Mouse (Mus musculus): ENCODE results near the gene Traf5.

The Traf5 gene

DNA sequence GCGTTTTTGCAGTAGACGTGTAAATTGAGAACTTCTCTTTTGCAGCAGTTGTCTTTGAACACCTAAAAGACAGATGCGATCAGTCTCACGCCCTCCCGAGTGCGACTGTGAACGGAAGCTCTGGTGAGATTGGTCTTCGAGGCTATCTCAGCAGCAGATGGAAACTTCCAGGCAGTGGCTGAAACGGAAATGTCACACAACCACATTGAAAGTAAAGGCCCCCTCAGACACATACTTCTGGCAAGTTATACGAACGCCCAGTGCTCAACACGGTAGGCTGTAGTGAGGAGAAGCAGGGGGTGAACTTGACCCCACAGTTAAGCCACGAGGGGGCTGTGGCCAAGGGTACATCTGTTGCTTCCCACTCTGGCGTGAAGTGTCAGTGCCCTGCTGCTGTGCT is 29.7 kb downstream of the Traf5 start:
- DNase-seq (ENCODE audit: low spot score), result no peak

DNA sequence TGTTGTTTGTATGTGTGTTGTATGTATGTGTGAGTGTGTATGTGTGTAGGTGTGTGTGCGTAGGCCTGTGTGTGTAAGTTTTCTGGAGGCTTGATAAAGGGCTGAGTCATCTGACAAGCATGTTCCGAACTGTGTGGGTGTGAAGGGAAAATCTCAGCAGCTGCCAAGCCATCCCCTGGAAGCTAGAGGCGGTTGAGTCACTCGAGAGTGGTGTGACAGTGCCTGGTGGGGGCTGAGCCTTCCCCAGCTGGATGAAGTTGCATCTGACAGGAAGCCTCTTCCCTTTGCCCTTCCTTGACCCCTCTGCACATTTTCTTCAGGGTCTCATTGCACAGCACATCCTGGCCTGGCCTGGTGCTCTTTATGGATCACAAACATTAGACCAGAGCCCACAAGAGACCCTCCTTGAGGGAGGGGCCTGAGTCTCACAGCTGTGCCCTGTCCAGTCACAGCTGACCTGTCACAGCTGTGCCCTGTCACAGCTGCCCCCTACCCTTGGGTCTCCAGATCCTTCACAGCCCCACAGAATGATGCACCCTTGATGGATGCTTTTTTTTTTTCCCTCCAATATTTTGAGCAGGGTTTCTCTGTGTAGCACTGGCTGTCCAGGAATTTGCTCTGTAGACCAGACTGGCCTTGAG is 30.6 kb downstream of the Traf5 start:
- DNase-seq (ENCODE audit: low spot score), result peak; percentile 39

DNA sequence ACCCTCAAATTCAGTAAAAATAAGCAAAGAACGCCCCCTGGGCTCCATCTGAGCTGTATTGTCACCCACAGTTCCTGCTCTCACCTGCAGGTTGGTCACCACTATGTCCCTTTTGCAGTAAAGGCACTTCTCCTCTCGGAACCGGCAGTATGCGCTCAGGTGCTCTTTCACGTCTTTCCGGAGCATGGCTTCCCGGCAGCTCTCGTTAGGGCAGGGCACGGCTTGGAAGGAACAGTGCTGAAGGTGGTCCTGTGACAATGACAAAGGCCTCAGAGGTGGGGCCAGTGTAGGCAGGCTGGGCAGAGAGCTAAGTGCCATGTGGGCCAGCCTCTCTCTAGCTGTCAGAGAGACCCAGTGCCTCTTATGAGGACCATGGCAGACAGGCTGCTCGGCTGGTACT is 33.4 kb downstream of the Traf5 start:
- no peak for DNase-seq (ENCODE audit: low spot score)

DNA sequence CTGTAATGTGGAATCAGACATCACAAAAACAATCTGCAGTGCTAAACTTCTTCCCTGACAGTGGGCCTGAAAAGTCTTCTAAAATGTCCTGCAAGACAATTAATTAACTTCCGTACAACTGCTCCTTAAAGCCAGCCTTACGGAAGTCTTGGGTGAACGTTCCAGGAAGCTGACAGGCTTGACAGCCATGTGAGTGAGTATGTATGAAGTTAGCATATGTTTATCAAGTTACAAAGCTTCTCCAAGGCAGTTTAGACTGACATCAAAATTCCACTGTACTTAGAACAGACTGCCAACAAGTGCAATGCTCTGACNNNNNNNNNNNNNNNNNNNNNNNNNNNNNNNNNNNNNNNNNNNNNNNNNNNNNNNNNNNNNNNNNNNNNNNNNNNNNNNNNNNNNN is 38.6 kb downstream of the Traf5 start:
- DNase-seq (ENCODE audit: low spot score), result no peak

DNA sequence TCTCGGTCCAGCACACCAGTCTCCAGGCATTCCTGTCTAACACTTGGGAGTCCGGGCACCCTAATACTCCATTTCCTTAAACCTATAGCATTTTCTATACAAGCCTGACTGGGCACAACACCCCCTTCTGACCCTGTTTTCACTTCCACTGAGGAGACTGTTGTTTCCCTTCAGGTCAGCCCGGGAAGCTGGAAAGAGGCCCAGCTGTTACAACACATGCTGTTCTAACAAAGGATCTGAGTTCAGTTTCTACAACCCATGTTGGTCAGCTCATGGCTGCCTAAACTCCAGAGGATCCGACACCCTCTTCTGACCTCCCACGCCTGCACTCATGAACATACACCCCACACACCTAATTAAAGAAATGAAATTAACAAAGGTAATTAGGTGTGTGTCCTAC is 39.4 kb downstream of the Traf5 start:
- DNase-seq (ENCODE audit: low spot score), result no peak

DNA sequence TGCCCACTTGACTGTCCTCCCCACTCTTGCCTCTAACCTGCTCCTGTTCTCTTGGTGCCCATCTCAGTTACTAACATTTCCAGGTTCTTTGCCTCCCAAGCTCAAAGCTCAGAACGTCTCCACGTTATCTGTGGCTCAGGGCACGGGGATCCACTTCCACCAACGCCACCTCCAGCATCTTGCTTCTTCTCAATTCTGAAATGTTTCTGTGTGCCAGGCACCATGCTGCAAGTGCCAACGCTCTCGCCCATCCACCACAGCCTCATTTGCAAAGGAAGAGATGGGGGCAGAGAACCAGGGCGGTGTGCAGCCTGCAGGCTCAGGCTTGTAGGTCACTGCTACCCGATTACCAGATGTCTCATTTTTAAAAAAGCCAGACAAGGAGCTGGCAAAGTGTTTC is 39.9 kb downstream of the Traf5 start:
- no peak for DNase-seq (ENCODE audit: low spot score)

DNA sequence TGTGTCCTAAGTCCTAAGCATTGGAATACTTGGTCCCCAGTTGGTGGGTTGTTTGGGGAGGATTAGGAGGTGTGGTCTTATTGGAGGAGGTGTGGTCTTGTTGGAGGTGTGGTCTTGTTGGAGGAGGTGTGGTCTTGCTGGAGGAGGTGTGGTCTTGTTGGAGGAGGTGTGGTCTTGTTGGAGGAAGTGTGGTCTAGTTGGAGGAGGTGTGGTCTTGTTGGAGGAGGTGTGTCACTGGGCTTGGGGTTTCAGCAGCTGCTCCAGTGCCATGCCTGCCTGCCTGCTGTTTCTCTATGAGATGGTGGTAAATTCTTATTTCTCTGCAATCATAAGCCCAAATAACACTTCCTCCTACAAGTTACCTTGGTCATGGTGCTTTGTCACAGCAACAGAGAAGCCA is 93.3 kb downstream of the Traf5 start:
- no peak for DNase-seq (ENCODE audit: low spot score)

DNA sequence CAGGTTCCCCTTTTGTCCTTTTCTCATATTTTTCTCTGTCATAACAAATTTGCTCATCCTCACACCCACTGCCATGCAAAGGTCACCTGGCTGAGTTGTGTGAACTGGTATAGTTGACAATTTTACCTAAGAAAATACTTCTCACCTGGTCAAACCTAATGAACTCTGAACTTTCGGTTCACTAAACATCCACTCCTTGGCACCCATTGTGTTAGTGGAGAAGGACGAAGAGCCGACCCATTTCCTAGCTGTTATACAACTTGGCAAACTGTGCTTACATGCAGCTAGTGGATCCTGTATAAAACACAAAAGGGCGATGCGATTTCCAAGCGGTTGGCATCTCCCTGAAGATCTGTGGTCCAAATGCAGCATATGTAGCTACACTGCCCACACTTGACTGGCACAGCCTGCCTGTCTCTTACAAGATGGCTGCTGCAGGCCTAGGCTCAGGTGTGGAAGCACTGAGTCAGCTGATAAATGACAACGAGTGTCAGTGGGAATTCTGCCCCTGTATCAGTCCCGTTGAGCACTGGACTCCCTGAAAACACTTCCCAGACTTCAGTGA is 95.7 kb downstream of the Traf5 start:
- DNase-seq (ENCODE audit: low spot score), result no peak

DNA sequence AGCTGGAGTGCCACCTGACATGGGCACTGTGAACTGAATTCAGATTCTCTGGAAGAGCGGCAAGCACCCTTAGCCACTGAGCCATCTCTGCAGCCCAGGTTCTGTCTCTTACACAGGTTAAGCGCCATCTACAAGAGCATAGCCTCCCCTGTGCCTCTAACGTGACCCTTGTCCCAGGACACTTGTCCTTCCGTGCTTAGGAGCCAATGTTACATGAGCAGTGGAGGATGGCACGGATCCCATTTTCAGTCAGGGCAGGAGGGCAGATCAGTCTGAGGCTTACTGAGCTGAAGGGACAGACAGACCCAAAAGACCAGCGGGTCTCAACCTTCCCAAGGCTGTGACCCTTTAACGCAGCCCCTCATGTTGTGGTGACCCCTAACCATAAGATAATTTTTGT is 96.4 kb downstream of the Traf5 start:
- DNase-seq (ENCODE audit: low spot score), result no peak

DNA sequence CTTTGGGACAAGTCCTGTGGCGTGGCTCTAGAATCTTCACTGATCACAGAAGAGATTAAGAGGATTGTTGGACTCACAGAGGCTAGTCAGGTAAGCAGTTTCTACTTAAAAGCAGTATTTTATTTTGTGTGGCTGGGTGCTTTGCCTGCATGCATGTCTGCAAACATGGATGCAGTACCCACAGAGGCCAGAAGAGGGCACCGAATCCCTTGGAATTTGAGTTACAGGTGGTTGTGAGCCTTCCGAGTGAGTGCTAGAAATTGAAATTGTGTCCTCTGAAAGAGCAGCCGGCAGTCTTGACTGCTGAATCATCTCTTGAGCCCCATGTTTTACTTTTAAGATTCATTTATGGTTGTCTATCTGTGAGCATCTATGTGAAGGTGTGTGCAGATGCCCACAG is 96.9 kb downstream of the Traf5 start:
- DNase-seq (ENCODE audit: low spot score), result peak; percentile 56

DNA sequence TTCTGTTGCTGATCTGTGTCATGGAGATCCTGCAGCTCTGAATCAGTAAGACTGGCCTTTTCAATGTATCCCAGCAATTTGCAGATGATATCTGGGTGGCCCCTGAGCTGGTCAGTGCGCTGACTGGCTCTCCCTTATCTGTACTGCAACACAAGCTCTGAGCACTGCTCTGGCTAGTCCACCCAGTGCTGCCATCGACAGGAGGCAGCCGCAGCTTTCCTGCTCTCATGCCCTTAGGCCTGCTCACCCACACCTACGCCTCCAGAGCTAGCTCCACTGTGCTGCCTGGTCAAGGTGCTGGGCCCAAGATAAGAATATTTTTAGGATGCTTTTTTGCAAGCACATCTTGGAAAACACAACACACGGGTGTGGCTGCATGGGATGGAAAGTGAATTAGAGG is 97.9 kb downstream of the Traf5 start:
- DNase-seq (ENCODE audit: low spot score), result no peak

DNA sequence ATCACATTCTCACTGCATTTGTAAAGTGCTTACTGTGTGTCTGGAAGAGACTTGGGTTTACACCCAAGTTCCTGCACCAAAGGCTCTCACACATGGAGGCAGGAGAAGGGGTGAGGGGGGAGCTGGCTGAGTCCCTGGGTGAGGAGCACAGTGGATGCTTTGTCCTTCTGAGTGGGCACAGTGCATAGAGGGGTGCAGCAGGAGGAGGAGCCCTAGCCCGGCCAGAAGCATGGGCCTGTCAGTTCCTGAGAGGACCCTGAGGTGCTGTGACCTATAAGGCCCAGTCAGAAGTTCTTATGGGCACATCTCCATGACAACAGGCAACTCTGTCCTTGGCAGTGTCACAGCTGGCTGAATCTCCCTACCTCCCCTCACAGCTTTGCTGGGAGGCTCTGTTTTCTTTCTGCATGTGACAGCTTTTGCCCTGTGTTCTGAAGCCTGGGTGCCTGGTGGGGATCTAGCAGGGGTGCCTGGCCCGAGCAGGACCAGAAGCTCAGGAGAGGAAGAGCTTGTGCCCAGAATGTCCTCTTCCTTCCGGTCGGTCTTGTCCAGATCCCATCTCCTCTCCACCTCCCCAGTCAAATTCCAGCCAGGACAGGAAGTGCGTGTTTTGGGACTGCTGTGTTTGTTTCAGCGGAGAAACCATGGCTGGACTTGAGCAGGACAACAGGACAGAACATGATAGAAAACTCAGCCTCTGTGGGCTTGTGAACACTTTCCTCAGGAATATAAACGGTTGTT is 100.1 kb downstream of the Traf5 start:
- no peak for DNase-seq (ENCODE audit: low spot score)

DNA sequence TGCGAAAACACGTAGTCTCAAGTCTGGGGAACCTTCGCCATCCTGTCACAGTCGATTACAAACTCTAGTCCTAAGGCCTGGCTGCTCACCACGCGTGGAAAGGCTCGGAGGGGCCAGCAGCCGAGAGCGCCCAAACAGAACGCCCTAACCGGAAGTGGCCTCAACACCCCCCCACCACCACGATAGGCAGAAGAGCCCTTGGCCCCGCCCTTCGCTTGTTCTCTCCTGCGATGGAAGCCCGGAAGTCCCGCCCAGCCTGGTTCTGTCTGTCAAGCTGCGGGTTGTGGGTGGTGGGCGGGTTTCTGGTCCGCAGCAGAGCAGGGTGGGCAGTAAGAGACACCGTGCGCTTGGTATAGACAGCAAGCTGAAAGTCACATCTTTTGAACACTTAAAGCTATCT is 102.4 kb downstream of the Traf5 start:
- DNase-seq (ENCODE audit: low spot score), result peak; percentile 95

DNA sequence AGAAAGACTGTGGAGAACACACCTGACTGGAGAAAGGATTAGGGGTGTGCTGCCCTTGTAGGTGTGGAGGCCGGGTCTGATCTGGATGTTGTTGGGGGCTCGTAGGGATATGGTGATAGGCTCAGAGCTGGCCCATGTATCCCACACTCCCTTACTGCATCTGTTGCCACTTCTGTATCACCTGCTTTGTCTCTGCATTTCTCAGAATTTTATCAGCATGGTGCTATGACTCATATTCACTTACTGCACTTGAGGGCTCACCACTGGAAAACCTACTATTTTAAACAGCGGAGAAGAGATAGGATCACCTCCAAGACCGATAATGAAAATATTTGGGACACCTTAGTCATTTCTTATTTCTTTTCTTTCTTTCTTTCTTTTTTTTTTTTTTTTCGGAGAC is 103.3 kb downstream of the Traf5 start:
- DNase-seq (ENCODE audit: low spot score), result no peak

DNA sequence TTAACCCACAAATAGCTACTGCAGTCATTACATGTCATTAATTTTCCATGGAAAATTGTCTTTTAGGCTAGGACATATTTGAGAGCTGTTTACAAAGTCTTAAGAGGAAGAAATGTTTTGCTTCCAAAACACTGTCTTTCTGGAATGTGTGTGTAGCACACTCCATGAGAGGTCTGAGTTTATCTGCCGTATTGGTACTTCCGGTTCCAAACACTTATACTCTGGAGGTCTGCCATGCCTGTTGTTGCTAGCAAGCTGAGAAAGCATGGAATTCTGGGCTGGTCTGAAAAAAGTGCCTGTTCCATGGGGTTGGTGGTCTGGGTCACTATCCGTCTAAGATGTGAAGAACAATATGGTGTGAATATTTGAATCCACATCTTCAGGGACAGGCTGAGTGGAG is 103.7 kb downstream of the Traf5 start:
- no peak for DNase-seq (ENCODE audit: low spot score)

DNA sequence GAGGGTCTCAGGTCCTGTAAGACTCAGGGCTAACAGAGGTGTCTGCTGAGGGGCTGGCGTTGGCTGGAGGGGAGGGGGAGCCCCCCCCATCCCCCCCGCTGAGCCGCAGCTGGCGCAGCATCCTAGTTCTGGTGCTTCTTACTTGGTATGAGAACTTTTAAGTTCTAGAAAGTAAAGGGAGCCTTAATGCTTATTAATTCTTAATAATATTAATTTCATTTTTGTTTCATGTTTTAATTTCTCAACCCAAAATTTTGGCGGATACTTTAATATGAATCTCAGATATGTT is 104.9 kb downstream of the Traf5 start:
- DNase-seq (ENCODE audit: low spot score), result no peak

DNA sequence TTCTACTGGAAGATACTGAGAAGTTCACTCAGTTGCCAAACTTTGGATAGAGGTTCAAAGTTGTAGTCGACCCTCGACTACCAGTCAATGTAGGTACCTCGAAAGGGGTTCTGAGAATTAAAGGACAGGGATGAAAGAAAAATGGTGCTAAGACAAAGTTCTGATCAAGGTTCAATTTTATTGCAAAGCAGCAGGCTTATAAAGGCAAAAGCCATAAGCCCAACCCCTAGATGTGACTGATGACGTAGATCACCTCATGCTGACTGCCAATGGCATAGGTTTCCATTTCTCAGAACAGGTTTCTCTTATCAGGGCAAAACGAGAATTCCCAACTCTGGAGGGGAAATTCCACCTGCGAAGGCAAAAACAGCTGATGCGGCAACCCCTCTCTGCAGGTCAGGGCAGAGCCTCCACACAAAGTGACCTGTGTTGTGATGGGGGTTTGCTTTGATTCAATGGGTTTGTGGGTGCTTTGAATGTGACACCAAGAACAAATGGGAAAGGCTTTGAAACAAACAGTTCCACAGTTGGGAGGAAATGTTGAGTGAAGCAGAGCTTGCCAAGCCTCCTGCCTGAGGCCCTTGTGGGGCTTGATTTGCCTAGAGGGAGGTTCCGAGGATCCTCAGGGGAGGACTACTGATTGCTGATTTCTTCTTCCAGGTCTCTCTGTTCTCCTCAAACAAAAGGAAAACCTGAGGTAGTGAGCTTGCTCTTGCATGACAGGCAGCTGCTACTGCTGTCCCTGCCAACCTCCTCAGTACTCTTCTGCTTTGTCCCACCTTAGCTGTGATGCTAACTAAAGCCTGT is 105.5 kb downstream of the Traf5 start:
- DNase-seq (ENCODE audit: low spot score), result no peak

DNA sequence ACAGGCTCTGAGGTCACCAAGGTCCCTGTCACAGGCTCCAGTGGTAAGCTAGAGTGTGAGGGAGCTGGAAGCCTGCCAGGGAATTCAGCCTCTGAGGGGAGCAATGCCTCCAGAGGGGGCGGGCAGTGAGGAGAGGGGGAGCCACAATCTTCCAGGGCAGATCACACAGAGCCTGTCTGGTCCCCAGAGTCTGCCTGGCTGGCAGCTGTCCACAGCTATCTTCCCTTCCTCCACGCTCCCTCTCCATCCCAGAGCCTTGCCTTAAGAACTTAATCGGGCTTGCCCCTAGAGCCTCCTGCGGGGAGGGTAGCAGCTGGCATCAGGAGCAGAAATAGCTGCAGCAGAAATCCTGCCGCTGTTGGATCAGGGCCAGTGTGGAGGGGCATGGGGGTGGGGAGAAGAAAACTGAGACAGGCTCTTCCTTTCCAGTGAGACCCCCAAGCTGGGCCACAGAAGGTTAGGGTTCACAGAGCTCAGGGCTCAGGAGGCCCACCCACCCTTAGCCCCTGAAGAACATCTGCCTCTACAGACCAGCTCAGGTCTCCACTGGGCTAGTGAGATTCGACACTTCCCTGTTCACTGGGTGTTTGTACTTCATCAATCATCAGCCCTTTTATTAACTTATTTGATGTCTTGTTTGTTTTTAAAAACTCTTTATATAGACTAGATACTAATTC is 110.8 kb downstream of the Traf5 start:
- peak; percentile 43 for DNase-seq (ENCODE audit: low spot score)

DNA sequence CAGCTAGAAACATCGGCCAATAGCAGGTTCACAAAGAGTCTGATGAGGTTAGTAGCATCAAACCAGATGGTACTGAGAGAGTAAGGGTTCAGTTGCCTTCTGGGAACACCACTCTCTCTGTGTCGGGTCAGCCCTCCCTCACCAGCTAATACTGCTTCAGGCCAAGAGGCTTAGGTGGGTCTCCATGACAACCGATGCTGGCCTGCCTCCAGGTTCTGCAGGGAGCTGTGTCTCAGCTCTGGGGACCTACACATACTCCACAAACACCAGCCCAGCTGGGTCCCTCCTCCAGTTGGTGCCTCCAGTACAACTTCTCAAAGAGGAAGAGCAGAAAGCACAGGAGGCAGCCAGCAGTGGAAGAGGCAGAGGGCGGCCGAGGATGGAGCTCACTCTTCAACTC is 115.2 kb downstream of the Traf5 start, which contains the start of gene Rd3:
Gene Rd3 (plus strand): TSS at position 184 of the 400 bp plus-strand sequence.
- DNase-seq (ENCODE audit: low spot score), result no peak

DNA sequence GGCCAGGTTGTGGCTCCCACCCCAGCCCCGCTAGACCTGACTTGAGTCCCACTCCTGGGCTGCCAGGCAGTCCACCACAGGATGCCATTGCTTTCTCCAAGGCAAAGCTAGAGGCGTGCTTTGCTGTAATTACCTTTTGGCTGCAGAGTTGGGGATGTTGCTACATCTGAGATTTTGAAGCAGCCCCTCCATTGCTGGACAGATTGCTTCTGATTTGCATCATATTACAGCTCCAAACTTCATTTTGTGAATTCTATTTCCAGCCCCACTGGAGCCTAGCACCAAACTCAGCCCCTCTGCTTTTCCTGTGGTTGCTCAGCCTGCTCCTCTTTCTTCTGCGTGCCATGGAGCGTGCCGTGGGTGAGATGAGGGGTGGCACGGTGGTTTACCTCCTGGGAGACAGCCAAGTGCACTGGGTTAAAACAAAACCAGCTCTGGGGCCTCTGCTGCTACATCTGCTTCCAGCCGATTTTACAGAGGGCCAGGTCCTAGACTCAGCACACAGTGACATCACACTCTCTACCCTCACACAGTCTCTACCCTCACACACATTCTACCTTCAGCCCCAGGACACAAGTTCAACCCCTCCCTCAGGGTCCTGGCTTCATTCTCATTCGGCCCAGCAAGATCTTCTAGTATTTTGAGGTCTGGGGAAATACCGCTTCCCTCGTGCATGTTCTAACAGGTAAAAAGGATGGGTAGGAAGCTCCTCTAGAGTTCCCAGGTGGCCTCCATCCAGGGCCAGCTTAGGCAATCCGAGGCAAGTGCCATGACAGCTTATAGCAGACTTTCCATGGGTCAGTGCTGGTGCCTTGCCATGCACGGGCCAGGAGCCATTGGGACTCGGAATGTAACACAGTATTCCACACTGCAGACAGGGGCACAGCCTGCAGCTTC is 117.6 kb downstream of the Traf5 start:
- no peak for DNase-seq (ENCODE audit: low spot score)

DNA sequence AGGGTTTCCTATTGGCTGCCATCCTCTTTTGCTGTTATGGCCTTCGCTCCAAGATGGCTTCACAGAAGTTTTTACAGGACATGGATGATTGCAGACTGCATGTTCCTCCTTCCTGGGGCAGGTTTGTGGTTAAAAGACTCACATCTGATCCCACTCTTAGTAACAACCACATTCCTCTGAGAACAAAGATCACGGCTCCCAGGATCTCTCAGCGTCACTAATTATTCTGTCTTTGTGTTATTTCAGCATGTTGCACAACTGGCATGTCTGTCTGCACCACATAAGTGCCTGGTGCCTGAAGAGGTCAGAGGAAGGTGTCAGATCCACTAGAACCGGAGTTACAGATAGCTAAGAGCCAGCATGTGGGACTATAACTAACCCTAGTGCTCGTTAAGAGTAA is 122.4 kb downstream of the Traf5 start:
- no peak for DNase-seq (ENCODE audit: low spot score)

Data from testis, postnatal 14 days (tissue).